Mouse (Mus musculus): Measurements from ENCODE around the gene Ppard. TPM values are rescaled to one million over a fixed set of nuclear protein-coding genes. Genes with fewer than 3 reads are reported as not detected.

Gene Ppard
- polyA plus RNA-seq, 1 experiment from 2014 or later = 3.5 TPM

DNA sequence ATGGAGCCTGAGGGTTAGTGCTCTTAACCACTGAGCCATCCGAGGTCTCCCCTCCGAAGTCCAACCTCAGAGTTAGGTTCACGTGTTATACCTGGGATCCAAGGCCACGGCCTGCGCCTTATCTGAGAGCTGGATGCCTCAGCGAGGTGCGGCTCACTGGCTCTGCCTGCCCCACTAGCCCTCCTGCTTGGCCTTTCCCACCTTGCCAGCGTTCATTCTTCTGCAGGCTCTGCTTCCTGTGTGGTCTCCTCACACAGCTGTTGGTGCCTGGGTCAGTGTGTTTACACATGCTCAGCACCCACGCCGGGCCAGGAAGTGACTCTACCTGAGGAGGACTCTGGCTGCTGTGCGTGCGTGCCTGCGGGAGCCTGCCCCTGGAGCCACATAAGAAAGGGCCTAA lies 37.7 kb downstream of the Ppard start:
- ATAC-seq (ENCODE audit: low FRiP score) (no peak), DNase-seq (ENCODE audit: low spot score) (no peak)
- H3K4me2 ChIP-seq (replicated peaks; ENCODE audit: low read depth, low read length) = no peak overlapping the region
- H3K9me3 ChIP-seq (ENCODE audit: control insufficient read depth, low read length) = no peaks in the 10 kb centered on the region
- WGBS = 80% methylated on average over 13 of the region's 13 CpGs
- no peaks in the 10 kb centered on the region for H3K27me3 ChIP-seq (ENCODE audit: control insufficient read depth, insufficient read depth, low read length)
- H3K9ac ChIP-seq (ENCODE audit: low read depth, low read length) = no peak overlapping the region
- H3K36me3 ChIP-seq (ENCODE audit: control insufficient read depth, insufficient read depth, low read length) = no peaks in the 10 kb centered on the region
- H3K27ac ChIP-seq (ENCODE audit: low read depth, low read length) = no peak overlapping the region
- no peak overlapping the region for H3K4me3 ChIP-seq (ENCODE audit: low read depth, low read length)
- no peaks in the 10 kb centered on the region for H3K4me1 ChIP-seq (replicated peaks; ENCODE audit: control insufficient read depth, insufficient read depth, low read length)

DNA sequence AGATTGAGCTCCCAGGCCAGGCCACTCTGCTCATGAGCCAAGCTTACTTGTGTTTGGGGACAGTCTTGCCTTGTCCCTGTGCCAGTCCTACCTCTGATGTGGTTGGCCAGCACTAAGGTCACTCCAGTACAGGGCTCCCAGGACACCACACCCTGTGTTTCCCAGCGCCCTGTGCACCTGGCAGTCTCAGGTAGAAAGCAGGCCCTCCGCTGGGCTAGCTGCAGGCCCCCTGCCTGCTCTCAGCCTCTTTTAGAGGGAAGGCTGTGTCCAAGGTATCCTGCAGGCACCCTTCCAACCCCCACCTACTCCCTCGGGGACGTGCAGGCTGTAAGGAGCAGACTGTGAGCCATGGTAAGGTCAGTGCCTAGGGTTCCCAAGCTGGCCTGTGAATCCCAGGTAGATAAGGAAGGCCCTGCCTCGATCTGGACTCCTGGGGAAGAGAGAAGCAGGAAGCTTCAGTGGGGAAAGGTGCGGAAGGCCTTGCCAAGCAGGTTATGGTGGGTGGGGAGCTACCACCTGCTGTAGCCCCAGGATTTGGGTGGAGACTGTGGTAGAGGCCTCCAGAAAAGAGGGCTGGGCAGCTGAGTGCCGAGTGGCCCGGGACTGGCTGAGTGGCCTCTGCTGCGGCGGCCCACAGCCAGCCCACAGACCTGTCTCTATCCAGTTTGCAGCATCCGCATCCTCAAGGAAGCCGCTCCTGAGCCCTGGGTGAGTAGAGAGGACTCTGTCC lies 39.2 kb downstream of the Ppard start:
- DNase-seq (ENCODE audit: low spot score) (no peak), ATAC-seq (ENCODE audit: low FRiP score) (no peak)
- Histone ChIP-seq H3K4me2 (replicated peaks; ENCODE audit: low read depth, low read length) (no peak overlapping the region), H3K36me3 (ENCODE audit: control insufficient read depth, insufficient read depth, low read length) (no peaks in the 10 kb centered on the region), H3K4me3 (ENCODE audit: low read depth, low read length) (no peak overlapping the region), H3K27me3 (ENCODE audit: control insufficient read depth, insufficient read depth, low read length) (no peaks in the 10 kb centered on the region), H3K27ac (ENCODE audit: low read depth, low read length) (no peak overlapping the region), H3K4me1 (replicated peaks; ENCODE audit: control insufficient read depth, insufficient read depth, low read length) (no peaks in the 10 kb centered on the region), H3K9ac (ENCODE audit: low read depth, low read length) (0 out of 2 replicates have a peak overlapping the region, but pooled peaks have one; percentile 11), H3K9me3 (ENCODE audit: control insufficient read depth, low read length) (no peaks in the 10 kb centered on the region)
- WGBS = 79% methylated on average over 12 of the region's 12 CpGs

DNA sequence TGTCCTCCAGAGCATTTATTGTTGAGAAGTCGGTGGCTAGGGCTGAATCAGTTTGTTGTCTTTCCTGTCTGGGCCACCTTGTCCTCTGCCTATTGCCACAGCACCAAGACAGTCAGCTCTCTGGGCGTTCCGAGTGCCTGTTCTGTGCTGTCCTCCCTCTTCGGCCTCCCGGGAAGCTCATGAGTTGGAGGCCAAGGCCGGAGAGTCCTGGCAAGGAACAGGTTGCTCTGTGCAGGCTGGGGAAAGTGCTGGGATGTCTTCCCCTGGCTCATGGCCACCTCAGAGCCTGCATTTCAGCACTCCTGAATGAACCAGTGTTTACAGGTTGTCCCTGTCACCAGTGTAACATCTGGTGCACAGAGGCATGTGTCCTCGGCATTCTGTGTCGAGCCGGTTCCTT lies 39.8 kb downstream of the Ppard start:
- DNase-seq (ENCODE audit: low spot score) (no peak), ATAC-seq (ENCODE audit: low FRiP score) (no peak)
- Histone ChIP-seq H3K36me3 (ENCODE audit: control insufficient read depth, insufficient read depth, low read length) (no peaks in the 10 kb centered on the region), H3K4me1 (replicated peaks; ENCODE audit: control insufficient read depth, insufficient read depth, low read length) (no peaks in the 10 kb centered on the region), H3K4me3 (ENCODE audit: low read depth, low read length) (no peak overlapping the region), H3K27me3 (ENCODE audit: control insufficient read depth, insufficient read depth, low read length) (no peaks in the 10 kb centered on the region), H3K27ac (ENCODE audit: low read depth, low read length) (no peak overlapping the region), H3K9ac (ENCODE audit: low read depth, low read length) (no peak overlapping the region), H3K9me3 (ENCODE audit: control insufficient read depth, low read length) (no peaks in the 10 kb centered on the region), H3K4me2 (replicated peaks; ENCODE audit: low read depth, low read length) (no peak overlapping the region)
- 82% methylated on average over 9 of the region's 9 CpGs for WGBS

DNA sequence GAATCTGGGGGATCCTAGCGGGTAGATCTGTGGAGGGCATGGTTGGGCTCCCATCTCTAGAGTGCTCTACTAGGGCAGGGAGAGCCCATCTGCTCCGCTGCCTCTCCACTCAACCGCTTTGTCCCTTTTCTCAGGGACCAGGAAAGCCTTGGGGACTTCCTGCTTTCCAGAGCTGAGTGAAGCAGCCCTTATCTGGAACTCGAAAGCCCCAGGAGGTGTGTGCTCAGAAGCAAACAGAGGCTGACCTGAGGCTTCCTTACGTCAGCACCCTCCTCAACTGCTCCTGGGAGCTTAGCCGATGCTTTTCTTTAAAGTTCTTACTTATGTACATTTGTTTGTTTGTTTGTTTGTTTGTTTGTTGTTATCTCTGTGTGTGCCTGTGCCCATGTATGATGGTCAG lies 40.3 kb downstream of the Ppard start:
- Histone ChIP-seq H3K27ac (ENCODE audit: low read depth, low read length) (no peak overlapping the region), H3K4me1 (replicated peaks; ENCODE audit: control insufficient read depth, insufficient read depth, low read length) (no peaks in the 10 kb centered on the region), H3K36me3 (ENCODE audit: control insufficient read depth, insufficient read depth, low read length) (no peaks in the 10 kb centered on the region), H3K9me3 (ENCODE audit: control insufficient read depth, low read length) (no peaks in the 10 kb centered on the region), H3K4me3 (ENCODE audit: low read depth, low read length) (no peak overlapping the region), H3K9ac (ENCODE audit: low read depth, low read length) (no peak overlapping the region), H3K4me2 (replicated peaks; ENCODE audit: low read depth, low read length) (no peak overlapping the region), H3K27me3 (ENCODE audit: control insufficient read depth, insufficient read depth, low read length) (no peaks in the 10 kb centered on the region)
- 79% methylated on average over 6 of the region's 6 CpGs for WGBS
- DNase-seq (ENCODE audit: low spot score) (no peak), ATAC-seq (ENCODE audit: low FRiP score) (no peak)

DNA sequence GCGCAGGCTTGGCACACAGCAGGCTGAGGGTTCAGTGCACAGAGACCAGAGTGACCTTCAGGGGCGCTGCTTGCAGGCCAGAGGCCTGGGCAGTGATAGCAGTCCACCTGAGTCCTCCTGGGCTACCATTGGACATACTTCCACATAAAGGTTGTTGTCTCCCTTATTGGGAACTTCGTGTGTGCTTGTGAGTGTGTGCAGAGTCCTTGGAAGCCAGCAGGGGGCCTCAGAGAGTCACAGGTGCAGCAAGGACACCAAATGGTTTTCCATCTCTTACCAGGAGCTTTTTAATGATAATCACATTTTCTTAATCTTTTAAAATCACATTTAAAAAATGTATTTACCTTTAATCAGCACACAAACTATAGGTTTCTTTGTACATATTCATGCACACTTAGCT lies 42.2 kb downstream of the Ppard start:
- H3K27ac ChIP-seq (ENCODE audit: low read depth, low read length) = no peak overlapping the region
- no peaks in the 10 kb centered on the region for H3K9me3 ChIP-seq (ENCODE audit: control insufficient read depth, low read length)
- H3K9ac ChIP-seq (ENCODE audit: low read depth, low read length) = no peak overlapping the region
- ATAC-seq (ENCODE audit: low FRiP score) (no peak), DNase-seq (ENCODE audit: low spot score) (no peak)
- H3K36me3 ChIP-seq (ENCODE audit: control insufficient read depth, insufficient read depth, low read length) = no peaks in the 10 kb centered on the region
- no peak overlapping the region for H3K4me2 ChIP-seq (replicated peaks; ENCODE audit: low read depth, low read length)
- H3K4me3 ChIP-seq (ENCODE audit: low read depth, low read length) = no peak overlapping the region
- 79% methylated on average over 3 of the region's 3 CpGs for WGBS
- no peaks in the 10 kb centered on the region for H3K27me3 ChIP-seq (ENCODE audit: control insufficient read depth, insufficient read depth, low read length)
- H3K4me1 ChIP-seq (replicated peaks; ENCODE audit: control insufficient read depth, insufficient read depth, low read length) = no peaks in the 10 kb centered on the region; the same call in 1 of the 2 replicates

DNA sequence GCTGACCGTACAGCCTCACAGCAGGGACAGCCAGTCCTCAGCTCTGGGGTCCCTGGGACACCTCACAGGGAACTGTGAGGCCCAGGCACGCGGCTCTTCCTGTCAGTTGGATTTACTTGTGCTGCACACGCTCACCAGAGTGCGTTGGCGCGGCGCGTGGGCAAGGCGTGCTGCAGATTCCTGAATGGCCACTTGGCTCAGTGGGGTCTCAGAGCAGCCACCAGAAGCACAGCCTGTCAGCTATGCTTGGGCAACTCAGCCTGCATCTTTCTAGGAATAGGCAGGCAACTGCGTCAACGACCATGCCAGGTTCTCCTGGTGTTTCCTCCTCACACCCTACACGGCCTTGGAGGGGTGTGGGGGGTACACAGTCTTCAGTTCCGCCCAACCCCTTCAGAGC lies 44.7 kb downstream of the Ppard start:
- no peak for DNase-seq (ENCODE audit: low spot score)
- no peak for ATAC-seq (ENCODE audit: low FRiP score)
- 87% methylated on average over 14 of the region's 14 CpGs for WGBS

DNA sequence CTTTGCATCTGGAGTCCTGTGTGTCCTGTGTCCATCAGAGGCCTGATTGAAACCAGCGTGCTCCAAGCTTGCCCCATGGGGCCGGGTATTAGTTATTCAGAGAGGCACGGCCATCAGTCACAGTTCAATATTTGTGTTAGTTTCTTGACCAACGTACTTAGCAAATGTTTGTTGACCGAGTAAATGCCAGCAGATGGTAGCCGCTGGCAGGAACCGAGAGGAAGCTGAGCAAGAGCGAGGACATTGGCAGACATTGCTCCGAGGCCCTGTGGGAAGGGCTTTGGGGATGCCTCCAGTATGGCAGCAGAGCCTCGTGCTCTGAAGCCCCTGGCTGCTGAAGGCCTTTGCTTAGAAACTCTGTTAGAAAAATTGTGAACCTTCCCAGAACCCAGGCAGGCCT lies 45.2 kb downstream of the Ppard start:
- H3K9me3 ChIP-seq (ENCODE audit: control insufficient read depth, low read length) = no peaks in the 10 kb centered on the region
- no peak overlapping the region for H3K4me3 ChIP-seq (ENCODE audit: low read depth, low read length)
- no peaks in the 10 kb centered on the region for H3K27me3 ChIP-seq (ENCODE audit: control insufficient read depth, insufficient read depth, low read length)
- ATAC-seq (ENCODE audit: low FRiP score) (no peak), DNase-seq (ENCODE audit: low spot score) (no peak)
- no peak overlapping the region for H3K4me2 ChIP-seq (replicated peaks; ENCODE audit: low read depth, low read length)
- H3K27ac ChIP-seq (ENCODE audit: low read depth, low read length) = no peak overlapping the region
- peaks cover 7% of the 10 kb centered on the region for H3K4me1 ChIP-seq (replicated peaks; ENCODE audit: control insufficient read depth, insufficient read depth, low read length)
- no peak overlapping the region for H3K9ac ChIP-seq (ENCODE audit: low read depth, low read length)
- H3K36me3 ChIP-seq (ENCODE audit: control insufficient read depth, insufficient read depth, low read length) = no peaks in the 10 kb centered on the region
- 72% methylated on average over 10 of the region's 10 CpGs for WGBS

More for the DNA sequence above, 44.7 kb downstream of the Ppard start:
- Histone ChIP-seq H3K4me2 (replicated peaks; ENCODE audit: low read depth, low read length) (no peak overlapping the region), H3K27ac (ENCODE audit: low read depth, low read length) (no peak overlapping the region), H3K9me3 (ENCODE audit: control insufficient read depth, low read length) (no peaks in the 10 kb centered on the region), H3K27me3 (ENCODE audit: control insufficient read depth, insufficient read depth, low read length) (no peaks in the 10 kb centered on the region), H3K4me1 (replicated peaks; ENCODE audit: control insufficient read depth, insufficient read depth, low read length) (peaks cover 7% of the 10 kb centered on the region), H3K36me3 (ENCODE audit: control insufficient read depth, insufficient read depth, low read length) (no peaks in the 10 kb centered on the region), H3K4me3 (ENCODE audit: low read depth, low read length) (no peak overlapping the region), H3K9ac (ENCODE audit: low read depth, low read length) (no peak overlapping the region)

DNA sequence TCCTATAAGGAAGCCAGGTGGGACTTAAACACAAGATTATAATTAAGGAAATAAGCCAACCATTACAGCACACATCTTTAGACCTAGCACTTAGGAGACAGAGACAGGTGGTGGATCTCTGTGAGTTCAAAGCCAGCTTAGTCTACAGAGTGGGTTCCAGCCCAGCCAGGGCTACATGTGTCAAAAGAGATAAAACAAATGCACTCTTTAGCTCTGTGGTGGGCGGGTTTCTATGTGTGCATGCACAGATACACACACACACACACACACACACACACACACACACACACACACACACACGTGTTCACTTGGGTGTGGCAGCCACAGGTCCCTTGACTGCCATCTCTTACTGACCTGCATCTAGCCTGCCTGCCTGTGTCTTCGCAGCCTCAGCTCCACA lies 45.7 kb downstream of the Ppard start:
- Histone ChIP-seq H3K4me3 (ENCODE audit: low read depth, low read length) (no peak overlapping the region), H3K4me1 (replicated peaks; ENCODE audit: control insufficient read depth, insufficient read depth, low read length) (peaks cover 7% of the 10 kb centered on the region), H3K27ac (ENCODE audit: low read depth, low read length) (no peak overlapping the region), H3K4me2 (replicated peaks; ENCODE audit: low read depth, low read length) (no peak overlapping the region), H3K36me3 (ENCODE audit: control insufficient read depth, insufficient read depth, low read length) (no peaks in the 10 kb centered on the region), H3K27me3 (ENCODE audit: control insufficient read depth, insufficient read depth, low read length) (no peaks in the 10 kb centered on the region), H3K9ac (ENCODE audit: low read depth, low read length) (no peak overlapping the region), H3K9me3 (ENCODE audit: control insufficient read depth, low read length) (no peaks in the 10 kb centered on the region)
- 80% methylated on average over 3 of the region's 3 CpGs for WGBS
- DNase-seq (ENCODE audit: low spot score) = no peak
- no peak for ATAC-seq (ENCODE audit: low FRiP score)

DNA sequence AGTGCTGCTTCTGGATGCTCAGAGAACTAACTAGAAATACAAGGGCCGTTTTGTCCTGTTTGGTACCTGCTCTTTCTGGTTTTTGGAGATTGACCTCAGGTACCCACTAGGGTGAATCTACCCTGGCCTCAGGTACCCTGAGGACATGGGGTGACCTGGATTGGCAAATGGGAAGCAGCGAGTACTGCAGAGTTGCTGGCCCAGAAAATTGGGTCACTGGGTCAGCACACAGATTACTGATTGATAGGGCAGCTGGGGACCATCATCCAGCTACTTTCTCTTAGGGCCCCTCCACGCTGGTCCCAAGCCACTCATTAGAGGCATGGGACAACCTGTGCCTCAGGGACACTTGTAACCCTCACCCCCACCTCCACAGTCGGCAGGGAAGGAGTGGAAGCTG lies 46.7 kb downstream of the Ppard start:
- DNase-seq (ENCODE audit: low spot score) (no peak), ATAC-seq (ENCODE audit: low FRiP score) (no peak)
- Histone ChIP-seq H3K9ac (ENCODE audit: low read depth, low read length) (no peak overlapping the region), H3K9me3 (ENCODE audit: control insufficient read depth, low read length) (no peaks in the 10 kb centered on the region), H3K4me2 (replicated peaks; ENCODE audit: low read depth, low read length) (no peak overlapping the region), H3K4me1 (replicated peaks; ENCODE audit: control insufficient read depth, insufficient read depth, low read length) (peaks cover 7% of the 10 kb centered on the region), H3K4me3 (ENCODE audit: low read depth, low read length) (no peak overlapping the region), H3K36me3 (ENCODE audit: control insufficient read depth, insufficient read depth, low read length) (no peaks in the 10 kb centered on the region), H3K27me3 (ENCODE audit: control insufficient read depth, insufficient read depth, low read length) (no peaks in the 10 kb centered on the region), H3K27ac (ENCODE audit: low read depth, low read length) (no peak overlapping the region)
- 44% methylated on average over 4 of the region's 4 CpGs for WGBS
